Mouse (Mus musculus) forebrain, embryonic 15.5 days (tissue): ENCODE measurements around the gene Vmn1r24. TPM values are rescaled to one million over a fixed set of nuclear protein-coding genes. Genes with fewer than 3 reads are reported as not detected.
"Not testable (repeated sequence)": the region's sequence is repeated elsewhere in the genome, so short reads cannot be mapped to it uniquely, and the experiment has no call there.

Experiments used
- ATAC-seq: fragments of 200-750 bp; cut with Nextera tagmentation; replicated peaks from 2 replicates; pipeline ENCODE4 v1.8.0; 2017; ENCODE audit warnings: mild to moderate bottlenecking, moderate TSS enrichment, moderate library complexity
- H3K27ac ChIP-seq: fragments of 300-500 bp; sonication (generic); replicated peaks from 2 replicates; pipeline ENCODE4 v1.5.1; 2015; ENCODE audit warnings: mild to moderate bottlenecking, inconsistent platforms
- H3K27me3 ChIP-seq: fragments of 300-500 bp; sonication (generic); 2 replicates; pipeline ENCODE4 v1.6.1; 2015; ENCODE audit warnings: inconsistent platforms
- H3K36me3 ChIP-seq: fragments of 300-500 bp; sonication (generic); 2 replicates; pipeline ENCODE4 v1.6.1; 2015; ENCODE audit warnings: mild to moderate bottlenecking, inconsistent platforms
- H3K4me1 ChIP-seq: fragments of 300-500 bp; sonication (generic); 2 replicates; pipeline ENCODE4 v1.6.1; 2015; ENCODE audit warnings: inconsistent platforms
- H3K4me2 ChIP-seq: fragments of 300-500 bp; sonication (generic); replicated peaks from 2 replicates; pipeline ENCODE4 v1.6.1; 2015; ENCODE audit warnings: mild to moderate bottlenecking, inconsistent platforms
- H3K4me3 ChIP-seq: fragments of 300-500 bp; sonication (generic); 2 replicates; pipeline ENCODE4 v1.5.1; 2015; ENCODE audit warnings: mild to moderate bottlenecking, inconsistent platforms
- H3K9ac ChIP-seq: fragments of 300-500 bp; sonication (generic); replicated peaks from 2 replicates; pipeline ENCODE4 v1.6.1; 2015; ENCODE audit warnings: mild to moderate bottlenecking, inconsistent platforms
- H3K9me3 ChIP-seq: fragments of 300-500 bp; sonication (generic); 2 replicates; pipeline ENCODE4 v1.6.1; 2016; ENCODE audit warnings: inconsistent platforms
- WGBS: fragments of 180-500 bp; shearing (Covaris S2); methylation state at CpG from one replicate; pipeline ENCODE4 v1.1.7; 2015; ENCODE audit warnings: mixed read lengths; 5-methylcytosine and 5-hydroxymethylcytosine counted together
- polyA plus RNA-seq: library from polyadenylated mRNA; unstranded; fragments of >200 nt; fragmentation: Nextera tagmentation; extraction: Ambion mirVana; gene quantifications from 2 replicates; pipeline ENCODE4 v1.2.1, GENCODE M21; 2015

The Vmn1r24 gene
- not detected in 2 replicates for polyA plus RNA-seq

DNA sequence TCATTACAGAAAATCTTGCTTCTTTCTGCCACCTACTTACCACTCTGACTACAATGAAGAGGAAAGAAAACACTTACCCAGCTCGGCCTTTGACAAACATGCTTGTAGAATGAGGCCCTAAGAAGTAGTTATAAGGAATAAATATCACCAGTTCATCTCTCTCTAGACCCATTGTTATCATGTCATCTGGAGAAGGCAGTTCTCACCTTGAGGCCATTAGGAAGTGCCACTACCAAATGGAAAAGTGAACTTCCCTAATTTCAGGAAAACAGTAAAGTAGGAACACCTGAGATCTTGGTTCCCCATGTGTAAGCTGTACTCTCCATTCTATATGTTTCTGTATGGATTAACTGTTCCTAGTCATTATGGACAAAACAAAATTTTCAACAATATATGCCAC lies at the start of gene Vmn1r24:
Gene Vmn1r24 (minus strand): TSS at position 101 of the 400 bp plus-strand sequence.
- WGBS, result 90% methylated on average over 1 of the region's 1 CpGs
- H3K9ac ChIP-seq, H3K27ac ChIP-seq, H3K9me3 ChIP-seq, H3K4me2 ChIP-seq, H3K36me3 ChIP-seq, ATAC-seq, H3K4me1 ChIP-seq, H3K4me3 ChIP-seq, H3K27me3 ChIP-seq: not testable (repeated sequence)

DNA sequence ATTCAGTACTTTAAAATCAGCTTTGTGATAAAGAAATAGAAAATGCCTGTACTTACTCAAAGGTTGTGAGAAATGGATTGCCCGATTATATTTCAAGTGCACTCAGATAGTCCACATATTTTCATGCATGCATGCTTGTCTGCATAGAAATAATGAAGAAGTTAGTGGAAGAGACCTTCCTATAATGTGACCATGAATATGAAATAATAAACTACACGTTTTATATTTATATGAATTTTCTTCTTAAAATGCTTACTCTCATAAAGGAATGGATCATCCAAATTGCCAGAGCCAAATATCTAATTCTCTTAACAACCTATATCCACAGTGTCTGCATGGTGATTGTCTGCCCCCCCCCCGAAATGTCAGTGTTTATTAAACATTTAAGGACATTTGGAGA lies 19.4 kb upstream of the Vmn1r24 start, which contains the start of gene Vmn1r25:
Gene Vmn1r25 (minus strand): TSS at position 101 of the 400 bp plus-strand sequence.
- no peaks in the 10 kb centered on the region for H3K27me3 ChIP-seq
- H3K4me3 ChIP-seq, result no peak within 1 kb of the TSS
- H3K9ac ChIP-seq, result no peak within 1 kb of the TSS
- H3K36me3 ChIP-seq, result no peaks in the 10 kb centered on the region
- ATAC-seq, result no peak
- H3K9me3 ChIP-seq, result no peaks in the 10 kb centered on the region
- no peak within 1 kb of the TSS for H3K27ac ChIP-seq
- no peaks in the 10 kb centered on the region for H3K4me1 ChIP-seq
- H3K4me2 ChIP-seq, result no peak within 1 kb of the TSS
- WGBS, result 71% methylated on average over 3 of the region's 3 CpGs

- no peaks in the 10 kb centered on the region for H3K36me3 ChIP-seq
- no peak within 1 kb of the TSS for H3K4me2 ChIP-seq
- H3K27ac ChIP-seq, result no peak within 1 kb of the TSS
- 93% methylated on average over 1 of the region's 1 CpGs for WGBS
- no peaks in the 10 kb centered on the region for H3K27me3 ChIP-seq
- no peaks in the 10 kb centered on the region for H3K4me1 ChIP-seq
- no peak for ATAC-seq
- H3K9ac ChIP-seq, result no peak within 1 kb of the TSS
- H3K9me3 ChIP-seq, result no peaks in the 10 kb centered on the region
- no peak within 1 kb of the TSS for H3K4me3 ChIP-seq
These were observed 34.6 kb downstream of the Vmn1r24 start, which contains the start of gene Vmn1r23 for GRCm38 (mm10) chr6:57926738-57927137. Gene Vmn1r23 (minus strand): TSS chr6:57926838.

GRCm38 (mm10) chr6:57907928-57908327 lies 53.4 kb downstream of the Vmn1r24 start, which contains the start of gene Vmn1r22:
Gene Vmn1r22 (minus strand): TSS chr6:57908028.
- Histone ChIP-seq H3K9me3 (no peaks in the 10 kb centered on the region), H3K4me1 (no peaks in the 10 kb centered on the region), H3K27me3 (no peaks in the 10 kb centered on the region), H3K27ac (no peak within 1 kb of the TSS), H3K4me2 (no peak within 1 kb of the TSS), H3K36me3 (no peaks in the 10 kb centered on the region), H3K9ac (no peak within 1 kb of the TSS), H3K4me3 (no peak within 1 kb of the TSS)
- ATAC-seq, result no peak
- WGBS, result 81% methylated on average over 1 of the region's 1 CpGs

Other genes with a start within 250 kb of the Vmn1r24 start
- gene Vopp1, start 136.3 kb downstream of the Vmn1r24 start, polyA plus RNA-seq, result 174 and 182 TPM in 2 replicates
- gene Vmn1r21, start 111.2 kb downstream of the Vmn1r24 start, polyA plus RNA-seq, result not detected in 2 replicates
- not detected in 2 replicates for gene Vmn1r22, start 53.5 kb downstream of the Vmn1r24 start, polyA plus RNA-seq
- gene Vmn1r23, start 34.7 kb downstream of the Vmn1r24 start, polyA plus RNA-seq, result not detected in 2 replicates
- not detected in 2 replicates for gene Vmn1r25, start 19.3 kb upstream of the Vmn1r24 start, polyA plus RNA-seq
- gene Vmn1r26, start 53.7 kb upstream of the Vmn1r24 start, polyA plus RNA-seq, result not detected in 2 replicates